Mouse (Mus musculus) lung, postnatal 0 days (tissue): ENCODE measurements at regions not wholly inside any gene's neighbourhood (a gene's known extent, or its start where the extent isn't known, plus 50 kb on each side); places are given as distances from the start of the nearest gene placed in this dataset.
A peak's percentile ranks its signal among the peaks of the same experiment; 100 is the strongest.

Source experiments
- ATAC-seq: fragments of 200-750 bp; cut with Nextera tagmentation; 2 replicates; pipeline ENCODE4 v1.8.0; 2017; ENCODE audit warnings: moderate library complexity
- DNase-seq: peaks from one replicate; pipeline ENCODE4 v3.0.0-alpha.2; 2016; ENCODE audit warnings: low spot score
- H3K27ac ChIP-seq: fragments of 300-500 bp; sonication (generic); 2 replicates; pipeline ENCODE4 v1.5.1; 2014; ENCODE audit warnings: antibody characterized with exemption, mild to moderate bottlenecking, low read length, mixed read lengths
- H3K27me3 ChIP-seq: fragments of 300-500 bp; sonication (generic); replicated peaks from 2 replicates; pipeline ENCODE4 v1.6.1; 2014; ENCODE audit warnings: low read length, mixed read lengths; ENCODE audit not compliant: insufficient read depth
- H3K36me3 ChIP-seq: fragments of 300-500 bp; sonication (generic); 2 replicates; pipeline ENCODE4 v1.6.1; 2014; ENCODE audit warnings: low read length, mixed read lengths; ENCODE audit not compliant: insufficient read depth
- H3K4me1 ChIP-seq: fragments of 300-500 bp; sonication (generic); 2 replicates; pipeline ENCODE4 v1.6.1; 2014; ENCODE audit warnings: antibody characterized with exemption, low read depth, low read length, mixed read lengths; ENCODE audit not compliant: insufficient read depth
- H3K4me2 ChIP-seq: fragments of 300-500 bp; sonication (generic); replicated peaks from 2 replicates; pipeline ENCODE4 v1.6.1; 2014; ENCODE audit warnings: low read depth, mild to moderate bottlenecking, low read length, moderate library complexity, mixed read lengths
- H3K4me3 ChIP-seq: fragments of 300-500 bp; sonication (generic); 2 replicates; pipeline ENCODE4 v1.5.1; 2014; ENCODE audit warnings: low read depth, low read length
- H3K9ac ChIP-seq: fragments of 300-500 bp; sonication (generic); replicated peaks from 2 replicates; pipeline ENCODE4 v1.6.1; 2014; ENCODE audit warnings: low read depth, mild to moderate bottlenecking
- H3K9me3 ChIP-seq: fragments of 300-500 bp; sonication (generic); 2 replicates; pipeline ENCODE4 v1.6.1; 2016; ENCODE audit warnings: low read length, mixed read lengths
- CTCF ChIP-seq: IDR thresholded peaks from 2 replicates; pipeline ENCODE4 v1.5.1; 2016; ENCODE audit warnings: antibody characterized with exemption, mild to moderate bottlenecking
- EP300 ChIP-seq: IDR thresholded peaks from 2 replicates; pipeline ENCODE4 v1.6.1; 2016; ENCODE audit warnings: antibody characterized with exemption, mild to moderate bottlenecking, control low read depth
- WGBS: fragments of 180-500 bp; shearing (Covaris S2); extraction: QIAGEN DNeasy Blood & Tissue Kit; methylation state at CpG from one replicate; pipeline ENCODE4 v1.1.7; 2014; 5-methylcytosine and 5-hydroxymethylcytosine counted together

GRCm38 (mm10) chr3:52744334-52744733 lies 272.7 kb downstream of the Cog6 start:
- Histone ChIP-seq H3K9ac (no peak overlapping the region), H3K36me3 (no peaks in the 10 kb centered on the region), H3K27ac (no peak overlapping the region), H3K4me1 (peaks cover 3% of the 10 kb centered on the region; the same call in 1 of the 2 replicates), H3K4me3 (no peak overlapping the region), H3K27me3 (no peaks in the 10 kb centered on the region), H3K4me2 (no peak overlapping the region), H3K9me3 (no peaks in the 10 kb centered on the region)
- TF ChIP-seq EP300 (peak; percentile 59; the same call in 1 of the 2 replicates), CTCF (no peak)
- peak; percentile 86 for ATAC-seq
- WGBS, result 42% methylated on average over 8 of the region's 8 CpGs
- DNase-seq, result peak; percentile 79

- WGBS, result 79% methylated on average over 9 of the region's 9 CpGs
Measured at GRCm38 (mm10) chr3:52740466-52741026, 276.5 kb downstream of the Cog6 start.

GRCm38 (mm10) chr3:52739526-52739925 lies 277.5 kb downstream of the Cog6 start:
- TF ChIP-seq CTCF, result no peak
- TF ChIP-seq EP300, result no peak
- Histone ChIP-seq H3K9ac (no peak overlapping the region), H3K4me1 (no peaks in the 10 kb centered on the region), H3K27me3 (no peaks in the 10 kb centered on the region), H3K9me3 (no peaks in the 10 kb centered on the region), H3K4me3 (no peak overlapping the region), H3K27ac (no peak overlapping the region), H3K36me3 (no peaks in the 10 kb centered on the region), H3K4me2 (no peak overlapping the region)
- no peak for ATAC-seq
- WGBS, result 48% methylated on average over 4 of the region's 4 CpGs
- no peak for DNase-seq

More at GRCm38 (mm10) chr3:52740466-52741026, 276.5 kb downstream of the Cog6 start:
- no peak for ATAC-seq
- H3K4me1 ChIP-seq, result peaks cover 3% of the 10 kb centered on the region; the same call in 1 of the 2 replicates
- no peak overlapping the region for H3K4me3 ChIP-seq
- TF ChIP-seq EP300 (no peak), CTCF (no peak)
- no peak overlapping the region for H3K4me2 ChIP-seq
- H3K9me3 ChIP-seq, result no peaks in the 10 kb centered on the region
- H3K9ac ChIP-seq, result no peak overlapping the region
- no peak overlapping the region for H3K27ac ChIP-seq
- DNase-seq, result no peak
- H3K27me3 ChIP-seq, result no peaks in the 10 kb centered on the region
- H3K36me3 ChIP-seq, result no peaks in the 10 kb centered on the region

- no peak overlapping the region for H3K4me3 ChIP-seq
- H3K9ac ChIP-seq, result no peak overlapping the region
- H3K4me2 ChIP-seq, result no peak overlapping the region
- H3K4me1 ChIP-seq, result no peaks in the 10 kb centered on the region
- no peaks in the 10 kb centered on the region for H3K9me3 ChIP-seq
- TF ChIP-seq CTCF (no peak), EP300 (no peak)
- DNase-seq (no peak), ATAC-seq (no peak)
- no peak overlapping the region for H3K27ac ChIP-seq
- no peaks in the 10 kb centered on the region for H3K36me3 ChIP-seq
- no peaks in the 10 kb centered on the region for H3K27me3 ChIP-seq
- 44% methylated on average over 5 of the region's 5 CpGs for WGBS
Measured at GRCm38 (mm10) chr3:52738386-52738785, 278.7 kb downstream of the Cog6 start.

DNA sequence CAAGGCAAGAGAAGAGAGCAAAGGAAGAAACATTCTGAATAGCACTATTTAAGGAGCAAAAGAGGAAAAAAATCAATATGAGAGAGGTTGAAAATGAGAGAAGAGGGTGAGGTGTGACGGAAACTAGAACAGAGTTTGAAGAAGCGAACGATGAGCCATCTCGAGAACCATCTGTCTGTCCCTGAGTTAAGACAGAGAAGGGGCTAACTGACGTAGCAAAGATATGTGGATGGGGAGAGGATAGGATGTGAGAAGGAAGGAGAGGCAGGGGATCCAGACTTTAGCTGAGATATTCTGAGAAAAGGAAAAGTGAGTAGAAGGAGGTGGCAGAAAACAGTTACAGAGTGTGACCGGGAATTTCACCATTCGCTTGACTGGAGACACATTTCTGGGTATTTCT lies 281.1 kb downstream of the Cog6 start:
- WGBS, result 92% methylated on average over 7 of the region's 7 CpGs
- Histone ChIP-seq H3K4me1 (no peaks in the 10 kb centered on the region), H3K27me3 (no peaks in the 10 kb centered on the region), H3K4me2 (no peak overlapping the region), H3K27ac (no peak overlapping the region), H3K4me3 (no peak overlapping the region), H3K9me3 (no peaks in the 10 kb centered on the region), H3K9ac (no peak overlapping the region), H3K36me3 (no peaks in the 10 kb centered on the region)
- DNase-seq (no peak), ATAC-seq (no peak)
- no peak for TF ChIP-seq EP300
- no peak for TF ChIP-seq CTCF

GRCm38 (mm10) chr3:52731941-52732340 lies 285.1 kb downstream of the Cog6 start:
- no peaks in the 10 kb centered on the region; the same call in 1 of the 2 replicates for H3K4me1 ChIP-seq
- H3K36me3 ChIP-seq, result no peaks in the 10 kb centered on the region
- H3K27ac ChIP-seq, result no peak overlapping the region
- DNase-seq, result peak; percentile 22
- peak; percentile 43; the same call in 1 of the 2 replicates for ATAC-seq
- no peaks in the 10 kb centered on the region for H3K27me3 ChIP-seq
- H3K4me2 ChIP-seq, result no peak overlapping the region
- no peak overlapping the region for H3K4me3 ChIP-seq
- no peak for TF ChIP-seq CTCF
- no peak for TF ChIP-seq EP300
- H3K9me3 ChIP-seq, result no peaks in the 10 kb centered on the region
- H3K9ac ChIP-seq, result no peak overlapping the region

- ATAC-seq, result no peak
Measured at GRCm38 (mm10) chr3:52731491-52731890, 285.5 kb downstream of the Cog6 start.

More at GRCm38 (mm10) chr3:52731491-52731890, 285.5 kb downstream of the Cog6 start:
- WGBS, result 72% methylated on average over 3 of the region's 3 CpGs
- H3K9ac ChIP-seq, result no peak overlapping the region
- no peak for TF ChIP-seq EP300
- TF ChIP-seq CTCF, result no peak
- no peak overlapping the region for H3K4me2 ChIP-seq
- no peak overlapping the region for H3K4me3 ChIP-seq
- no peaks in the 10 kb centered on the region for H3K36me3 ChIP-seq
- H3K27me3 ChIP-seq, result no peaks in the 10 kb centered on the region
- no peaks in the 10 kb centered on the region; the same call in 1 of the 2 replicates for H3K4me1 ChIP-seq
- no peak overlapping the region for H3K27ac ChIP-seq
- DNase-seq, result no peak
- H3K9me3 ChIP-seq, result no peaks in the 10 kb centered on the region
